Mouse (Mus musculus) heart, embryonic 16.5 days (tissue): ENCODE results near the gene Slc6a17. TPM values are rescaled to one million over a fixed set of nuclear protein-coding genes. Genes with fewer than 3 reads are reported as not detected.

Source experiments
- ATAC-seq: fragments of 200-750 bp; cut with Nextera tagmentation; replicated peaks from 2 replicates; pipeline ENCODE4 v1.8.0; 2017; ENCODE audit warnings: moderate number of reproducible peaks; ENCODE audit not compliant: insufficient read depth, low FRiP score; ENCODE audit errors: extremely low read depth
- H3K27ac ChIP-seq: fragments of 300-500 bp; sonication (generic); 2 replicates; pipeline ENCODE4 v1.5.1; 2014; ENCODE audit warnings: mild to moderate bottlenecking, low read length, control low read depth, moderate library complexity
- H3K27me3 ChIP-seq: fragments of 300-500 bp; sonication (generic); 2 replicates; pipeline ENCODE4 v1.6.1; 2014; ENCODE audit warnings: low read length, mixed read lengths; ENCODE audit not compliant: control insufficient read depth, insufficient read depth
- H3K36me3 ChIP-seq: fragments of 300-500 bp; sonication (generic); 2 replicates; pipeline ENCODE4 v1.6.1; 2014; ENCODE audit not compliant: control insufficient read depth, insufficient read depth
- H3K4me1 ChIP-seq: fragments of 300-500 bp; sonication (generic); 2 replicates; pipeline ENCODE4 v1.6.1; 2014; ENCODE audit warnings: low read length, mixed read lengths; ENCODE audit not compliant: control insufficient read depth, insufficient read depth
- H3K4me2 ChIP-seq: fragments of 300-500 bp; sonication (generic); 2 replicates; pipeline ENCODE4 v1.6.1; 2014; ENCODE audit warnings: low read depth, mild to moderate bottlenecking, control low read depth, low read length
- H3K4me3 ChIP-seq: fragments of 300-500 bp; sonication (generic); 2 replicates; pipeline ENCODE4 v1.5.1; 2014; ENCODE audit warnings: mild to moderate bottlenecking, control low read depth, low read length
- H3K9ac ChIP-seq: fragments of 300-500 bp; sonication (generic); 2 replicates; pipeline ENCODE4 v1.6.1; 2014; ENCODE audit warnings: low read length, control low read depth
- H3K9me3 ChIP-seq: fragments of 300-500 bp; sonication (generic); replicated peaks from 2 replicates; pipeline ENCODE4 v1.6.1; 2016; ENCODE audit warnings: low read length; ENCODE audit not compliant: control insufficient read depth
- WGBS: fragments of 180-500 bp; shearing (Covaris S2); extraction: QIAGEN DNeasy Blood & Tissue Kit; methylation state at CpG from one replicate; pipeline ENCODE4 v1.1.7; 2014; 5-methylcytosine and 5-hydroxymethylcytosine counted together
- polyA plus RNA-seq: library from polyadenylated mRNA; unstranded; fragments of >200 nt; fragmentation: Nextera tagmentation; extraction: Ambion mirVana; gene quantifications from 2 replicates; pipeline ENCODE4 v1.2.1, GENCODE M21; 2015

The Slc6a17 gene
- polyA plus RNA-seq, 1 experiment from 2014 or later: 5.7 TPM

GRCm38 (mm10) chr3:107546956-107547355 is 29.1 kb upstream of the Slc6a17 start:
- ATAC-seq: peak; percentile 76

DNA sequence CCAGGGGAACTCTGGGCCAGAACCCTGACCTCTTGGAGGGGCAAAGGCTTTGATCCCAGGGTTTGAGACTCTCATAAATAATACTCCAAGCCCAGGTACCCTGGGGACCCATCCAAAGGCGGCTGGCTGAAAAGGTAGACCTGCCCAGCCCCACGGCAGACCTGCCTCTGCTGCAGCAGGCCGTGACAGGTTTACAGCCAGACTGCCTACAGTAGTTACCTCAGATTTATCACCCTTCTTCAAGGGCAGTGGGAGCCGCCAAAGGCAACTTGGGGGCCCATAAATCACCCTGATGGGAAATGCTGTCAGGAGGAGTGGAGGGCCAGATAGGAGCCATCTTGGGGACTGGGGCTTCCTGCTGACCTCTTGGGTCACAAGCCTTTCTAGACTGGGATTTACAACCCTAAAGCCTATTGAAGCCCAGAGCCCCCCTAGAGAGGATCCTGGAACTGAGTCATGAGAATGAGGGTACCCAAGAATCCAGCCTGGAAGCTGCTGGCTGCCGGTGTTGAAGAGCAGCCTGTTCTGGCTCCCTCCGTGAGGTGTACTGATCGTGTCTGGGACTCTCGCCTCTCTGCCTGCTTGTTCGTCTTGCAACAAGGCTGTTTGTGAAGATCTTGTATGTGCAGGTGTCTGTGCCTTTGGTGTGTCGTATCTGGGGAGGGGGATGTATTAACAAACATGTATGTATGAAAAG is 28.0 kb upstream of the Slc6a17 start:
- no peak for ATAC-seq
- Histone ChIP-seq H3K27me3 (no peaks in the 10 kb centered on the region), H3K9me3 (no peaks in the 10 kb centered on the region), H3K4me2 (no peak overlapping the region), H3K4me3 (no peak overlapping the region), H3K4me1 (peaks cover 8% of the 10 kb centered on the region), H3K36me3 (no peaks in the 10 kb centered on the region), H3K27ac (no peak overlapping the region), H3K9ac (no peak overlapping the region)
- WGBS: 73% methylated on average over 10 of the region's 10 CpGs

More at GRCm38 (mm10) chr3:107546956-107547355, 29.1 kb upstream of the Slc6a17 start:
- no peaks in the 10 kb centered on the region for H3K27me3 ChIP-seq
- no peak overlapping the region for H3K27ac ChIP-seq
- H3K9me3 ChIP-seq: no peaks in the 10 kb centered on the region
- H3K4me3 ChIP-seq: no peak overlapping the region
- no peak overlapping the region for H3K9ac ChIP-seq
- peaks cover 8% of the 10 kb centered on the region for H3K4me1 ChIP-seq
- H3K36me3 ChIP-seq: no peaks in the 10 kb centered on the region
- WGBS: 42% methylated on average over 2 of the region's 2 CpGs
- H3K4me2 ChIP-seq: no peak overlapping the region

- ATAC-seq: no peak
- Histone ChIP-seq H3K36me3 (no peaks in the 10 kb centered on the region), H3K4me1 (peaks cover 8% of the 10 kb centered on the region), H3K4me3 (no peak overlapping the region), H3K9me3 (no peaks in the 10 kb centered on the region), H3K9ac (no peak overlapping the region), H3K27ac (no peak overlapping the region), H3K4me2 (no peak overlapping the region), H3K27me3 (no peaks in the 10 kb centered on the region)
- WGBS: 65% methylated on average over 5 of the region's 5 CpGs
Observed at GRCm38 (mm10) chr3:107545278-107545677, 27.5 kb upstream of the Slc6a17 start.

GRCm38 (mm10) chr3:107543158-107544080 is 25.6 kb upstream of the Slc6a17 start:
- ATAC-seq: no peak
- H3K27me3 ChIP-seq: peaks cover 6% of the 10 kb centered on the region; the same call in 1 of the 2 replicates
- no peak overlapping the region for H3K9ac ChIP-seq
- H3K27ac ChIP-seq: no peak overlapping the region
- no peak overlapping the region for H3K4me3 ChIP-seq
- H3K4me1 ChIP-seq: peaks cover 8% of the 10 kb centered on the region
- 59% methylated on average over 8 of the region's 8 CpGs for WGBS
- H3K36me3 ChIP-seq: no peaks in the 10 kb centered on the region
- no peak overlapping the region for H3K4me2 ChIP-seq
- H3K9me3 ChIP-seq: no peaks in the 10 kb centered on the region

DNA sequence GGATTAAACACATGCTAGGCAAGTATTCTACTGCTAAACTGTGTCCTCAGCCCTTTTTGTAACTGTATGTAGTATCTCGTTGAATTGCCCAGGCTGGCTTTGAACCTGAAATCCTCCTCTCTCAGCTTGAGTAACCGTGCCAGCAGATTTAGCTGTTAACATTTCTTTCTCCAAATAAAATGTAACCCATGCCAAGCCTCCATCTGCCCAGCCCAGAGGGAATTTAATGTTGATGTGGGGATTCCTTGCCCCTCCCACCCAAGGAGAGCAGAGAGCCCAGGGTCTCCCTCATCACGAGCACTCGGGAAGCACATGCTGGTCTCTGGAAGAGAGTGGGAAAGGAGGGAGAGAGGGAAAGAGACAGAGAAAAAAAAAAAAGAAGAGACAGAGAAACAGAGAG is 24.8 kb upstream of the Slc6a17 start:
- WGBS: 52% methylated on average over 4 of the region's 4 CpGs

GRCm38 (mm10) chr3:107537504-107537889 is 19.7 kb upstream of the Slc6a17 start:
- no peak overlapping the region for H3K27ac ChIP-seq
- peaks cover 8% of the 10 kb centered on the region for H3K4me1 ChIP-seq
- peaks cover 11% of the 10 kb centered on the region; the same call in 1 of the 2 replicates for H3K27me3 ChIP-seq
- H3K9ac ChIP-seq: peak overlapping the region; percentile 64
- ATAC-seq: no peak
- peak overlapping the region; percentile 18 for H3K4me3 ChIP-seq
- H3K36me3 ChIP-seq: no peaks in the 10 kb centered on the region
- no peaks in the 10 kb centered on the region for H3K9me3 ChIP-seq
- peak overlapping the region; percentile 69 for H3K4me2 ChIP-seq
- 23% methylated on average over 8 of the region's 8 CpGs for WGBS

More for the DNA sequence above, 24.8 kb upstream of the Slc6a17 start:
- Histone ChIP-seq H3K36me3 (no peaks in the 10 kb centered on the region), H3K27me3 (peaks cover 6% of the 10 kb centered on the region; the same call in 1 of the 2 replicates), H3K4me1 (peaks cover 10% of the 10 kb centered on the region), H3K9me3 (no peaks in the 10 kb centered on the region), H3K4me2 (no peak overlapping the region), H3K9ac (no peak overlapping the region), H3K4me3 (no peak overlapping the region), H3K27ac (no peak overlapping the region)
- no peak for ATAC-seq

DNA sequence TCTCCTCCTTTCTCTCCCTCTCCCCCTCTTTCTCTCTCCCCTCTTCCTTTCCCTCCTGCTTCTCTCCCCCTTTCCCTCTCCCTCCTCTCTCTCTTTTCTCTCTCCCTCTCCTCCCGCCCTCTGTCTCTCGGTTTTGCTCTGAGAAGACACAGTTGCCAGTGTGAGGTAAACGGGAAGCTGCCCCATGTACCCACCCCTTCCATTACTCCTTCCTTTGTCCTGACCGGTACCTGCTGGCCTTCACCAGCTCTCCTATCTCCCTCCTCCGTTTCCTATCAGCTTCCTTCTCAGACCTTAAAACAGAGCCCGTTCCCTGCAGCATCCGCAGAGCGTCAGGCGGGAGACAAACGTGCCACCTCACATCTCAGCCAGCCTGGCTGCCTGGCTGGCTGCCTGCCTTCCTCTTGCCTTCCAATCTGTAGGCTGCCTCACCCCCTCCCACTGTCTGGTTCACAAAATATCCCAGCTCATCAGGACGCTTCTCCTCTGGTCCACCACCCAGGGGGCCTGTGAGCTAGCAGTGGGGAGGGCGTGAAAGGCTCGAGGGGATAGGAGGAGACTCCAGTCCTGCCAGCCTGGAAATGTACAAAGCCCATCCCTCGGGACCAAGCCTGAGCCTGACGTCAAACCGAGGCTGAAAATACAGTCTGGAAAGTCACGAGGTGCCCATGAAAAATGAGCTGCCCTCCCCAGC is 19.1 kb upstream of the Slc6a17 start:
- Histone ChIP-seq H3K27me3 (peaks cover 11% of the 10 kb centered on the region; the same call in 1 of the 2 replicates), H3K4me1 (peaks cover 8% of the 10 kb centered on the region), H3K9me3 (no peaks in the 10 kb centered on the region), H3K27ac (no peak overlapping the region), H3K36me3 (no peaks in the 10 kb centered on the region), H3K4me2 (peak overlapping the region; percentile 69), H3K4me3 (peak overlapping the region; percentile 18), H3K9ac (peak overlapping the region; percentile 64)
- 4% methylated on average over 17 of the region's 17 CpGs for WGBS
- ATAC-seq: peak; percentile 32; the same call in 1 of the 2 replicates

GRCm38 (mm10) chr3:107534951-107535350 is 17.1 kb upstream of the Slc6a17 start:
- Histone ChIP-seq H3K4me2 (no peak overlapping the region), H3K36me3 (no peaks in the 10 kb centered on the region), H3K9ac (no peak overlapping the region), H3K27me3 (peaks cover 11% of the 10 kb centered on the region; the same call in 1 of the 2 replicates), H3K9me3 (no peaks in the 10 kb centered on the region), H3K27ac (no peak overlapping the region), H3K4me1 (peaks cover 8% of the 10 kb centered on the region), H3K4me3 (no peak overlapping the region)
- WGBS: 83% methylated on average over 7 of the region's 7 CpGs
- no peak for ATAC-seq
